10 mouse cellular contexts compared by ENCODE assay signal in genomic region chr6:52313391-52314303, GRCm38 (mm10). TPM values are rescaled to one million over a fixed set of nuclear protein-coding genes. Genes with fewer than 3 reads are reported as not detected.
DNase-seq lines count a peak whose midpoint lies in the region; ATAC-seq and TF ChIP-seq lines count a peak whose summit lies in the region.
"Had no signal": no experiment of that assay in that cellular context is flagged by ENCODE, and none has a peak within 500 bp of the region (broad histone marks: within the 10 kb centered on the region; RNA-seq: fewer than 3 reads in every experiment).

Evx1 (plus strand) TSS chr6:52313498.

- H3K4me3 ChIP-seq in kidney, adult 2 months (ENCODE audit: insufficient read depth, low read depth, low read length): no peak within 1 kb of the TSS
- peak within 1 kb of the TSS; percentile 21; the same call in 1 of the 2 replicates for H3K4me3 ChIP-seq in embryonic facial prominence, embryonic 14.5 days (ENCODE audit: low read depth, low read length)
- peak within 1 kb of the TSS; percentile 17 for H3K4me3 ChIP-seq in intestine, embryonic 14.5 days (ENCODE audit: low read depth, low read length)
- peak within 1 kb of the TSS; percentile 18 for H3K4me3 ChIP-seq in neural tube, embryonic 13.5 days

- H3K27me3 ChIP-seq in kidney, adult 2 months (replicated peaks; ENCODE audit: control insufficient read depth, insufficient read depth, low read length): peaks cover 9% of the 10 kb centered on the region
- peaks cover 97% of the 10 kb centered on the region for H3K27me3 ChIP-seq in embryonic facial prominence, embryonic 14.5 days (replicated peaks; ENCODE audit: control insufficient read depth, insufficient read depth, low read length)
- peaks cover 100% of the 10 kb centered on the region for H3K27me3 ChIP-seq in intestine, embryonic 14.5 days (replicated peaks; ENCODE audit: control insufficient read depth, insufficient read depth, low read length)
- H3K27me3 ChIP-seq in neural tube, embryonic 13.5 days: peaks cover 100% of the 10 kb centered on the region

- H3K27ac ChIP-seq in kidney, adult 2 months (ENCODE audit: insufficient read depth, low read depth, low read length): no peak within 1 kb of the TSS
- no peak within 1 kb of the TSS for H3K27ac ChIP-seq in embryonic facial prominence, embryonic 14.5 days (replicated peaks; ENCODE audit: low read depth, low read length)
- H3K27ac ChIP-seq in intestine, embryonic 14.5 days (ENCODE audit: low read depth): no peak within 1 kb of the TSS
- peak within 1 kb of the TSS; percentile 68 for H3K27ac ChIP-seq in neural tube, embryonic 13.5 days (replicated peaks)

- DNase-seq in kidney, postnatal 4 days: peak; percentile 49 to 62
- DNase-seq in kidney, adult 2 months: no peak
- no peak for DNase-seq in embryonic facial prominence, embryonic 14.5 days (ENCODE audit: low spot score)
- peak; percentile 78 for DNase-seq in intestine, embryonic 14.5 days (ENCODE audit: low spot score)
- no peak for DNase-seq in frontal cortex, postnatal 36 days (ENCODE audit: low spot score in 2 of 2)
- DNase-seq in cerebellum, postnatal 36 days: no peak
- DNase-seq: adrenal gland, adult 2 months had no signal

- no peak for TF ChIP-seq CTCF in kidney, adult 2 months (conservative IDR thresholded peaks at IDR 0.05; ENCODE audit: insufficient read depth, insufficient read length, low read depth, low read length)

- no peak for ATAC-seq in embryonic facial prominence, embryonic 14.5 days (ENCODE audit: low read depth)
- ATAC-seq in intestine, embryonic 14.5 days (replicated peaks; ENCODE audit: low FRiP score, low TSS enrichment, low read depth): no peak
- ATAC-seq in neural tube, embryonic 13.5 days (ENCODE audit: low read depth): no peak
- ATAC-seq: lung, postnatal 0 days had no signal

- H3K4me1 ChIP-seq in kidney, adult 2 months (ENCODE audit: control insufficient read depth, insufficient read depth, low read length): peaks cover 11% of the 10 kb centered on the region; the same call in 1 of the 2 replicates
- H3K4me1 ChIP-seq in embryonic facial prominence, embryonic 14.5 days (ENCODE audit: control insufficient read depth, insufficient read depth, low read length): peaks cover 14% of the 10 kb centered on the region; the same call in 1 of the 2 replicates
- peaks cover 7% of the 10 kb centered on the region; the same call in 1 of the 2 replicates for H3K4me1 ChIP-seq in intestine, embryonic 14.5 days (replicated peaks; ENCODE audit: control insufficient read depth, insufficient read depth, low read length)
- peaks cover 15% of the 10 kb centered on the region for H3K4me1 ChIP-seq in neural tube, embryonic 13.5 days (replicated peaks)

- TF ChIP-seq POLR2A in kidney, adult 2 months (IDR thresholded peaks at IDR 0.05; ENCODE audit: low read depth, low read length): no peak

- no peaks in the 10 kb centered on the region for H3K36me3 ChIP-seq in kidney, adult 2 months (ENCODE audit: control insufficient read depth, insufficient read depth, low read length)
- no peaks in the 10 kb centered on the region for H3K36me3 ChIP-seq in embryonic facial prominence, embryonic 14.5 days (ENCODE audit: control insufficient read depth, insufficient read depth, low read length)
- no peaks in the 10 kb centered on the region for H3K36me3 ChIP-seq in intestine, embryonic 14.5 days (ENCODE audit: control insufficient read depth, insufficient read depth, low read length)
- H3K36me3 ChIP-seq in neural tube, embryonic 13.5 days: no peaks in the 10 kb centered on the region

- H3K4me2 ChIP-seq in embryonic facial prominence, embryonic 14.5 days (ENCODE audit: low read depth, low read length): peak within 1 kb of the TSS; percentile 23; the same call in 1 of the 2 replicates
- peak within 1 kb of the TSS; percentile 9 for H3K4me2 ChIP-seq in intestine, embryonic 14.5 days (ENCODE audit: low read length)
- H3K4me2 ChIP-seq in neural tube, embryonic 13.5 days: peak within 1 kb of the TSS; percentile 12; the same call in 1 of the 2 replicates

- WGBS in kidney, adult 2 months: 4% methylated on average over 59 of the region's 59 CpGs
- 1% methylated on average over 41 of the region's 59 CpGs for WGBS in embryonic facial prominence, embryonic 14.5 days
- under 1% methylated on average over 59 of the region's 59 CpGs for WGBS in intestine, embryonic 14.5 days
- WGBS in neural tube, embryonic 13.5 days: 1% methylated on average over 59 of the region's 59 CpGs

- no peaks in the 10 kb centered on the region for H3K9me3 ChIP-seq in embryonic facial prominence, embryonic 14.5 days (ENCODE audit: control insufficient read depth, low read length)
- H3K9me3 ChIP-seq in intestine, embryonic 14.5 days (ENCODE audit: control insufficient read depth, low read length): no peaks in the 10 kb centered on the region
- H3K9me3 ChIP-seq in neural tube, embryonic 13.5 days: no peaks in the 10 kb centered on the region

- no peak within 1 kb of the TSS for H3K9ac ChIP-seq in embryonic facial prominence, embryonic 14.5 days (ENCODE audit: low read depth, low read length)
- no peak within 1 kb of the TSS; the same call in 1 of the 2 replicates for H3K9ac ChIP-seq in intestine, embryonic 14.5 days (ENCODE audit: low read length)
- no peak within 1 kb of the TSS for H3K9ac ChIP-seq in neural tube, embryonic 13.5 days

RNA-seq across cellular contexts. Expression of gene Evx1, which starts in this region (rescaled TPM):
- polyA plus RNA-seq in kidney, adult 2 months (2012; rRNA removed): not detected in 2 replicates
- 0.24 TPM in 1 of 2 replicates, not detected in the other for polyA plus RNA-seq in embryonic facial prominence, embryonic 14.5 days (2014; fragmentation: Nextera tagmentation; extraction: Ambion mirVana)
- not detected in 2 replicates for polyA plus RNA-seq in intestine, embryonic 14.5 days (2014; fragmentation: Nextera tagmentation; extraction: Ambion mirVana)
- polyA plus RNA-seq in neural tube, embryonic 13.5 days (2015; fragmentation: Nextera tagmentation; extraction: Ambion mirVana): 1.7 and 2.3 TPM in 2 replicates
- polyA plus RNA-seq: adrenal gland, adult 2 months; lung, postnatal 0 days; spleen, adult 2 months had no signal

Comparison
In these comparisons a context has a peak if more than half of its experiments do, and no peak if none do; other contexts are left out.
1. DNase-seq: peak in kidney, postnatal 4 days (2 of 2); none in kidney, adult 2 months (single experiment), embryonic facial prominence, embryonic 14.5 days (single experiment), frontal cortex, postnatal 36 days (0 of 2) and cerebellum, postnatal 36 days (0 of 2).
2. Peak in DNase-seq, H3K4me3 ChIP-seq and H3K4me2 ChIP-seq in intestine, embryonic 14.5 days; RNA of the gene not detected or under 1 TPM.
3. Peak in every context shown above with its lines, with median percentiles within 50 percentile points of each other: H3K4me2 ChIP-seq.